Mouse (Mus musculus): ENCODE measurements around the gene Pgm3. TPM values are rescaled to one million over a fixed set of nuclear protein-coding genes. Genes with fewer than 3 reads are reported as not detected.
A peak's percentile ranks its signal among the peaks of the same experiment; 100 is the strongest.

The Pgm3 gene
- polyA plus RNA-seq, 1 experiment from 2014 or later = 42.1 TPM

- H3K4me3 ChIP-seq (replicated peaks; ENCODE audit: low read length) = no peak overlapping the region
- no peak overlapping the region for H3K27ac ChIP-seq (ENCODE audit: low read length)
- peak; percentile 67 for ATAC-seq
- peaks cover 15% of the 10 kb centered on the region for H3K36me3 ChIP-seq (ENCODE audit: control insufficient read depth, insufficient read depth)
- 29% methylated on average over 3 of the region's 3 CpGs for WGBS
- H3K4me2 ChIP-seq (ENCODE audit: low read length) = no peak overlapping the region
- no peaks in the 10 kb centered on the region for H3K9me3 ChIP-seq (ENCODE audit: control insufficient read depth, low read length)
- no peaks in the 10 kb centered on the region; the same call in 1 of the 2 replicates for H3K4me1 ChIP-seq (replicated peaks; ENCODE audit: control insufficient read depth, insufficient read depth, low read length)
- H3K9ac ChIP-seq (replicated peaks; ENCODE audit: low read depth, low read length) = no peak overlapping the region
- H3K27me3 ChIP-seq (replicated peaks; ENCODE audit: control insufficient read depth, insufficient read depth, low read length) = no peaks in the 10 kb centered on the region
Observed at GRCm38 (mm10) chr9:86543451-86543850, 28.2 kb downstream of the Pgm3 start.

DNA sequence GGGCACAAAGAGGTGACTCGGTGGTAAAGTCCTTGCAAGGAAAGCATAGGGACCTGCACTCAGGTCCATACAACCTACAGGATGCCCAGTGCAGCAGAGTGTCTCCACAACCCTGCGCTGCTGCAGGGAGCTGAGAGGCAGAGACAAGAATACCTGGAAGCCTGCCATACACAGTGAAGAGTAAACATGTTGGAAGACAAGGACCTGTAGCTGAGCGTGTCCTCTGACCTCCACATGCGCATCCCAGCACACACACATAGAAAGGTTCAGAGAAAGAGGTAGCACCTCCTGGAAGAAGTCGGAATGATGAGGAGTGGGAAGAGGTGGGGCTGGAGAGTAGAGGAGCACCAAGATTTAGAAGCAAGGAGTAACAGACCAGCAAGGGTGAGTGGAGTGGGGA lies 37.6 kb downstream of the Pgm3 start:
- Histone ChIP-seq H3K27ac (ENCODE audit: low read length) (no peak overlapping the region), H3K9me3 (ENCODE audit: control insufficient read depth, low read length) (no peaks in the 10 kb centered on the region), H3K4me3 (replicated peaks; ENCODE audit: low read length) (no peak overlapping the region), H3K4me1 (replicated peaks; ENCODE audit: control insufficient read depth, insufficient read depth, low read length) (no peaks in the 10 kb centered on the region), H3K36me3 (ENCODE audit: control insufficient read depth, insufficient read depth) (peaks cover 17% of the 10 kb centered on the region), H3K27me3 (replicated peaks; ENCODE audit: control insufficient read depth, insufficient read depth, low read length) (no peaks in the 10 kb centered on the region), H3K4me2 (ENCODE audit: low read length) (no peak overlapping the region), H3K9ac (replicated peaks; ENCODE audit: low read depth, low read length) (no peak overlapping the region)
- no peak for ATAC-seq
- WGBS = 90% methylated on average over 5 of the region's 5 CpGs

DNA sequence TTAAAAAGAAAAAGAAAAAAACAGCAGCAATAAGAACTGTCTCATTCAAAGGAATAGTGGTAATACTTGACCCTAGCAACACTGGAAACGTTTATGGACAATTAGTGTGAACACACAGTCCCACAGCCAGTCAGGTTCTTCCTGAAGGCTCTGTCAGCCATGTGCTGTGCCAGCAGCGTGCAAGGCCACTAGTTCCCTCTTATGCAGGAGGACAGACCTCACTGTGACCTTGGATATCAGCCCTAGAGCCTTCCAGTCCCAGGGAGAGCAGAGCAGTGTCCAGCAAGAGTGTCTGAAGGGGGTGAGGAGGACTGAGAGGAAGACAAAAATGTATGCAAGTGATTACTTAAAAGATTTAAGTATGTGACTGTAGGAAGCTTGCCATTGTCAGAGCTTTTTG lies 46.0 kb downstream of the Pgm3 start:
- Histone ChIP-seq H3K36me3 (ENCODE audit: control insufficient read depth, insufficient read depth) (peaks cover 11% of the 10 kb centered on the region), H3K9me3 (ENCODE audit: control insufficient read depth, low read length) (no peaks in the 10 kb centered on the region), H3K4me1 (replicated peaks; ENCODE audit: control insufficient read depth, insufficient read depth, low read length) (no peaks in the 10 kb centered on the region), H3K9ac (replicated peaks; ENCODE audit: low read depth, low read length) (no peak overlapping the region), H3K27me3 (replicated peaks; ENCODE audit: control insufficient read depth, insufficient read depth, low read length) (no peaks in the 10 kb centered on the region), H3K27ac (ENCODE audit: low read length) (no peak overlapping the region), H3K4me3 (replicated peaks; ENCODE audit: low read length) (no peak overlapping the region), H3K4me2 (ENCODE audit: low read length) (no peak overlapping the region)
- no peak for ATAC-seq
- 61% methylated on average over 2 of the region's 2 CpGs for WGBS

- Histone ChIP-seq H3K27me3 (replicated peaks; ENCODE audit: control insufficient read depth, insufficient read depth, low read length) (no peaks in the 10 kb centered on the region), H3K27ac (ENCODE audit: low read length) (no peak overlapping the region), H3K36me3 (ENCODE audit: control insufficient read depth, insufficient read depth) (peaks cover 19% of the 10 kb centered on the region), H3K9ac (replicated peaks; ENCODE audit: low read depth, low read length) (no peak overlapping the region), H3K4me3 (replicated peaks; ENCODE audit: low read length) (no peak overlapping the region), H3K4me1 (replicated peaks; ENCODE audit: control insufficient read depth, insufficient read depth, low read length) (no peaks in the 10 kb centered on the region), H3K4me2 (ENCODE audit: low read length) (no peak overlapping the region), H3K9me3 (ENCODE audit: control insufficient read depth, low read length) (no peaks in the 10 kb centered on the region)
- no peak for ATAC-seq
Observed at GRCm38 (mm10) chr9:86522335-86522734, 49.3 kb downstream of the Pgm3 start.

GRCm38 (mm10) chr9:86514798-86515197 lies 56.8 kb downstream of the Pgm3 start:
- H3K4me1 ChIP-seq (replicated peaks; ENCODE audit: control insufficient read depth, insufficient read depth, low read length) = no peaks in the 10 kb centered on the region
- ATAC-seq = no peak
- 96% methylated on average over 4 of the region's 4 CpGs for WGBS
- no peak overlapping the region for H3K4me2 ChIP-seq (ENCODE audit: low read length)
- H3K36me3 ChIP-seq (ENCODE audit: control insufficient read depth, insufficient read depth) = peaks cover 33% of the 10 kb centered on the region
- no peaks in the 10 kb centered on the region for H3K9me3 ChIP-seq (ENCODE audit: control insufficient read depth, low read length)
- H3K4me3 ChIP-seq (replicated peaks; ENCODE audit: low read length) = no peak overlapping the region
- H3K27ac ChIP-seq (ENCODE audit: low read length) = no peak overlapping the region
- no peaks in the 10 kb centered on the region for H3K27me3 ChIP-seq (replicated peaks; ENCODE audit: control insufficient read depth, insufficient read depth, low read length)
- no peak overlapping the region for H3K9ac ChIP-seq (replicated peaks; ENCODE audit: low read depth, low read length)

GRCm38 (mm10) chr9:86514390-86514789 lies 57.3 kb downstream of the Pgm3 start:
- H3K9me3 ChIP-seq (ENCODE audit: control insufficient read depth, low read length) = no peaks in the 10 kb centered on the region
- H3K27me3 ChIP-seq (replicated peaks; ENCODE audit: control insufficient read depth, insufficient read depth, low read length) = no peaks in the 10 kb centered on the region
- no peak overlapping the region for H3K4me2 ChIP-seq (ENCODE audit: low read length)
- H3K36me3 ChIP-seq (ENCODE audit: control insufficient read depth, insufficient read depth) = peaks cover 33% of the 10 kb centered on the region
- WGBS = 87% methylated on average over 3 of the region's 3 CpGs
- H3K4me1 ChIP-seq (replicated peaks; ENCODE audit: control insufficient read depth, insufficient read depth, low read length) = no peaks in the 10 kb centered on the region
- no peak overlapping the region for H3K9ac ChIP-seq (replicated peaks; ENCODE audit: low read depth, low read length)
- H3K27ac ChIP-seq (ENCODE audit: low read length) = no peak overlapping the region
- no peak for ATAC-seq
- no peak overlapping the region for H3K4me3 ChIP-seq (replicated peaks; ENCODE audit: low read length)

DNA sequence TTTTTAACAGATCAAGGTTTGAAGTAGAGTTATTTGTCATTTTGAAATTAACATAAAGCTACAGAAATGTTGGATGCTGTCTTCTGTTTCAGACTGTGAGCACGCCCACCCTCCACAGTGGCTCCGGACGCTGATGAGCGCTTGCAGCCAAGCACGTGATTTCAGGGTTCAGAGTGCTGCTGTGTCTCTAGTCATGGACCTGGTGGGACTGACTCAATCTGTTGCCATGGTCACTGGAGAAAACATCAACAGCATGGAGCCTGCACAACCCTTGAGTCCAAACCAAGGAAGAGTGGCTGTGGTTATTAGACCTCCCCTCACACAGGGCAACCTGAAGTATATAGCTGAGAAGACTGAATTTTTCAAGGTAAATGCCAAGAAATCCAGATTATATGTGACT lies 57.9 kb downstream of the Pgm3 start:
- Histone ChIP-seq H3K27me3 (replicated peaks; ENCODE audit: control insufficient read depth, insufficient read depth, low read length) (no peaks in the 10 kb centered on the region), H3K4me1 (replicated peaks; ENCODE audit: control insufficient read depth, insufficient read depth, low read length) (no peaks in the 10 kb centered on the region), H3K27ac (ENCODE audit: low read length) (no peak overlapping the region), H3K36me3 (ENCODE audit: control insufficient read depth, insufficient read depth) (peaks cover 33% of the 10 kb centered on the region), H3K9me3 (ENCODE audit: control insufficient read depth, low read length) (no peaks in the 10 kb centered on the region), H3K9ac (replicated peaks; ENCODE audit: low read depth, low read length) (no peak overlapping the region), H3K4me3 (replicated peaks; ENCODE audit: low read length) (no peak overlapping the region), H3K4me2 (ENCODE audit: low read length) (no peak overlapping the region)
- ATAC-seq = no peak
- WGBS = 78% methylated on average over 5 of the region's 5 CpGs

DNA sequence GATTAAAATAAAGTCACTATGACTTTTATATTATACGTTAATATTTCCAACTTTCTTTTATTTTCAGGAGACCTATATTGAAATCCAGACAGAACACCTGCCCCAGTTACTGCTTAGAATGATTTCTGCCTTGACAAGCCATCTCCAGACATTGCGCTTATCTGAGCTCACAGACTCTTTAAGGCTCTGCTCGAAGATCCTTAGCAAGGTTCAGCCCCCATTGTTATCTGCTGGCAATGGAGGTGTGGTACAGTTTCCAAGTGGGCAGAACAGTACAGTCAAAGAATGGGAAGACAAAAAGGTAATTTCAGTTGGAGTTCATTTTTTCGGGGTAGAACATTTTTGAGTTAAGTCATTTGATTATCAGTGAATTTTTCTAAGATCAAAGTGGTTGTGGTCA lies 64.2 kb downstream of the Pgm3 start:
- no peak for ATAC-seq
- Histone ChIP-seq H3K4me3 (replicated peaks; ENCODE audit: low read length) (no peak overlapping the region), H3K9ac (replicated peaks; ENCODE audit: low read depth, low read length) (no peak overlapping the region), H3K4me1 (replicated peaks; ENCODE audit: control insufficient read depth, insufficient read depth, low read length) (no peaks in the 10 kb centered on the region), H3K4me2 (ENCODE audit: low read length) (no peak overlapping the region), H3K9me3 (ENCODE audit: control insufficient read depth, low read length) (no peaks in the 10 kb centered on the region), H3K36me3 (ENCODE audit: control insufficient read depth, insufficient read depth) (peaks cover 10% of the 10 kb centered on the region), H3K27me3 (replicated peaks; ENCODE audit: control insufficient read depth, insufficient read depth, low read length) (no peaks in the 10 kb centered on the region), H3K27ac (ENCODE audit: low read length) (no peak overlapping the region)
- WGBS = 88% methylated on average over 4 of the region's 4 CpGs

Other genes with a start within 250 kb of the Pgm3 start
- 4.6 and 5.1 TPM in 2 replicates for gene Ube2cbp, start 106.9 kb downstream of the Pgm3 start, polyA plus RNA-seq (2015; fragmentation: Nextera tagmentation; extraction: Ambion mirVana)
- 35.9 and 40.8 TPM in 2 replicates for gene Dop1a, start 104.7 kb downstream of the Pgm3 start, polyA plus RNA-seq (2015; fragmentation: Nextera tagmentation; extraction: Ambion mirVana)
- gene Rwdd2a, start 149 bp upstream of the Pgm3 start, polyA plus RNA-seq (2015; fragmentation: Nextera tagmentation; extraction: Ambion mirVana) = 7.7 and 12.0 TPM in 2 replicates
- 21.5 and 22.7 TPM in 2 replicates for gene Me1, start 124.1 kb upstream of the Pgm3 start, polyA plus RNA-seq (2015; fragmentation: Nextera tagmentation; extraction: Ambion mirVana)
- gene Prss35, start 171.8 kb upstream of the Pgm3 start, polyA plus RNA-seq (2015; fragmentation: Nextera tagmentation; extraction: Ambion mirVana) = 0.90 and 2.3 TPM in 2 replicates

All from forebrain, embryonic 16.5 days (tissue).